Mouse (Mus musculus): Measurements from ENCODE around the gene Cdon. TPM values are rescaled to one million over a fixed set of nuclear protein-coding genes. Genes with fewer than 3 reads are reported as not detected.

Gene Cdon
- polyA plus RNA-seq, 1 experiment from 2014 or later = 9.3 TPM

GRCm38 (mm10) chr9:35544666-35545065, 123.7 kb downstream of the Cdon start:
- no peak overlapping the region for H3K9ac ChIP-seq (ENCODE audit: low read length)
- WGBS = 76% methylated on average over 2 of the region's 2 CpGs
- no peaks in the 10 kb centered on the region for H3K9me3 ChIP-seq (ENCODE audit: control insufficient read depth, low read length)
- no peaks in the 10 kb centered on the region for H3K36me3 ChIP-seq (ENCODE audit: control insufficient read depth, insufficient read depth, low read length)
- H3K4me1 ChIP-seq (replicated peaks; ENCODE audit: control insufficient read depth, insufficient read depth, low read length) = no peaks in the 10 kb centered on the region
- H3K4me3 ChIP-seq (ENCODE audit: low read depth, low read length) = no peak overlapping the region
- no peaks in the 10 kb centered on the region for H3K27me3 ChIP-seq (replicated peaks; ENCODE audit: control insufficient read depth, insufficient read depth, low read length)
- H3K4me2 ChIP-seq (ENCODE audit: low read length) = no peak overlapping the region
- DNase-seq (ENCODE audit: low spot score) = peak; percentile 35
- no peak for ATAC-seq (replicated peaks; ENCODE audit: low FRiP score, low TSS enrichment, low read depth)
- H3K27ac ChIP-seq (ENCODE audit: low read depth) = no peak overlapping the region

- no peak for ATAC-seq (replicated peaks; ENCODE audit: low FRiP score, low TSS enrichment, low read depth)
- Histone ChIP-seq H3K4me1 (replicated peaks; ENCODE audit: control insufficient read depth, insufficient read depth, low read length) (no peaks in the 10 kb centered on the region), H3K27me3 (replicated peaks; ENCODE audit: control insufficient read depth, insufficient read depth, low read length) (no peaks in the 10 kb centered on the region), H3K4me3 (ENCODE audit: low read depth, low read length) (no peak overlapping the region), H3K9ac (ENCODE audit: low read length) (no peak overlapping the region), H3K4me2 (ENCODE audit: low read length) (no peak overlapping the region), H3K36me3 (ENCODE audit: control insufficient read depth, insufficient read depth, low read length) (no peaks in the 10 kb centered on the region), H3K27ac (ENCODE audit: low read depth) (no peak overlapping the region), H3K9me3 (ENCODE audit: control insufficient read depth, low read length) (no peaks in the 10 kb centered on the region)
- peak; percentile 43 for DNase-seq (ENCODE audit: low spot score)
- WGBS = 69% methylated on average over 12 of the region's 12 CpGs
Measured at GRCm38 (mm10) chr9:35545704-35546103, 124.8 kb downstream of the Cdon start.

GRCm38 (mm10) chr9:35546745-35547144, 125.8 kb downstream of the Cdon start:
- H3K27me3 ChIP-seq (replicated peaks; ENCODE audit: control insufficient read depth, insufficient read depth, low read length) = no peaks in the 10 kb centered on the region
- no peaks in the 10 kb centered on the region for H3K36me3 ChIP-seq (ENCODE audit: control insufficient read depth, insufficient read depth, low read length)
- no peak overlapping the region for H3K4me3 ChIP-seq (ENCODE audit: low read depth, low read length)
- WGBS = 85% methylated on average over 9 of the region's 9 CpGs
- peak; percentile 18 for DNase-seq (ENCODE audit: low spot score)
- H3K9ac ChIP-seq (ENCODE audit: low read length) = no peak overlapping the region
- H3K4me2 ChIP-seq (ENCODE audit: low read length) = no peak overlapping the region
- ATAC-seq (replicated peaks; ENCODE audit: low FRiP score, low TSS enrichment, low read depth) = no peak
- no peaks in the 10 kb centered on the region for H3K4me1 ChIP-seq (replicated peaks; ENCODE audit: control insufficient read depth, insufficient read depth, low read length)
- H3K9me3 ChIP-seq (ENCODE audit: control insufficient read depth, low read length) = no peaks in the 10 kb centered on the region
- no peak overlapping the region for H3K27ac ChIP-seq (ENCODE audit: low read depth)

- ATAC-seq (replicated peaks; ENCODE audit: low FRiP score, low TSS enrichment, low read depth) = no peak
- no peak overlapping the region for H3K4me3 ChIP-seq (ENCODE audit: low read depth, low read length)
Measured at GRCm38 (mm10) chr9:35548455-35548854, 127.5 kb downstream of the Cdon start.

GRCm38 (mm10) chr9:35556494-35557102, 135.7 kb downstream of the Cdon start:
- ATAC-seq (replicated peaks; ENCODE audit: low FRiP score, low TSS enrichment, low read depth) (no peak), DNase-seq (ENCODE audit: low spot score) (peak; percentile 42)
- H3K4me2 ChIP-seq (ENCODE audit: low read length) = no peak overlapping the region
- H3K4me1 ChIP-seq (replicated peaks; ENCODE audit: control insufficient read depth, insufficient read depth, low read length) = peaks cover 11% of the 10 kb centered on the region; the same call in 1 of the 2 replicates
- no peaks in the 10 kb centered on the region for H3K9me3 ChIP-seq (ENCODE audit: control insufficient read depth, low read length)
- H3K27me3 ChIP-seq (replicated peaks; ENCODE audit: control insufficient read depth, insufficient read depth, low read length) = 0 out of 2 replicates have a peak, but pooled peaks cover 7% of the 10 kb centered on the region
- H3K4me3 ChIP-seq (ENCODE audit: low read depth, low read length) = no peak overlapping the region
- 64% methylated on average over 12 of the region's 12 CpGs for WGBS
- H3K36me3 ChIP-seq (ENCODE audit: control insufficient read depth, insufficient read depth, low read length) = peaks cover 8% of the 10 kb centered on the region
- H3K9ac ChIP-seq (ENCODE audit: low read length) = no peak overlapping the region
- H3K27ac ChIP-seq (ENCODE audit: low read depth) = no peak overlapping the region

More at GRCm38 (mm10) chr9:35548455-35548854, 127.5 kb downstream of the Cdon start:
- Histone ChIP-seq H3K27me3 (replicated peaks; ENCODE audit: control insufficient read depth, insufficient read depth, low read length) (no peaks in the 10 kb centered on the region), H3K27ac (ENCODE audit: low read depth) (no peak overlapping the region), H3K9me3 (ENCODE audit: control insufficient read depth, low read length) (no peaks in the 10 kb centered on the region), H3K9ac (ENCODE audit: low read length) (no peak overlapping the region), H3K36me3 (ENCODE audit: control insufficient read depth, insufficient read depth, low read length) (no peaks in the 10 kb centered on the region), H3K4me2 (ENCODE audit: low read length) (no peak overlapping the region), H3K4me1 (replicated peaks; ENCODE audit: control insufficient read depth, insufficient read depth, low read length) (no peaks in the 10 kb centered on the region)
- DNase-seq (ENCODE audit: low spot score) = peak; percentile 28
- 83% methylated on average over 9 of the region's 9 CpGs for WGBS

Other genes with a start within 250 kb of the Cdon start
- 85.7 and 94.1 TPM in 2 replicates for gene Dcps, start 245.1 kb upstream of the Cdon start, polyA plus RNA-seq (2014; fragmentation: Nextera tagmentation; extraction: Ambion mirVana)
- 132 TPM in 2 replicates for gene Srpr, start 221.0 kb upstream of the Cdon start, polyA plus RNA-seq (2014; fragmentation: Nextera tagmentation; extraction: Ambion mirVana)
- 13.8 and 14.1 TPM in 2 replicates for gene Tirap, start 220.8 kb upstream of the Cdon start, polyA plus RNA-seq (2014; fragmentation: Nextera tagmentation; extraction: Ambion mirVana)
- 39.9 and 40.9 TPM in 2 replicates for gene Foxred1, start 210.1 kb upstream of the Cdon start, polyA plus RNA-seq (2014; fragmentation: Nextera tagmentation; extraction: Ambion mirVana)
- 43.1 and 43.2 TPM in 2 replicates for gene Fam118b, start 153.3 kb upstream of the Cdon start, polyA plus RNA-seq (2014; fragmentation: Nextera tagmentation; extraction: Ambion mirVana)
- 29.1 and 37.1 TPM in 2 replicates for gene Rpusd4, start 153.3 kb upstream of the Cdon start, polyA plus RNA-seq (2014; fragmentation: Nextera tagmentation; extraction: Ambion mirVana)
- gene Gm1113, start 97.1 kb downstream of the Cdon start, polyA plus RNA-seq (2014; fragmentation: Nextera tagmentation; extraction: Ambion mirVana) = not detected in 2 replicates
- gene Ddx25, start 137.4 kb downstream of the Cdon start, polyA plus RNA-seq (2014; fragmentation: Nextera tagmentation; extraction: Ambion mirVana) = 2.1 and 3.1 TPM in 2 replicates
- 21.7 and 23.9 TPM in 2 replicates for gene Pus3, start 137.5 kb downstream of the Cdon start, polyA plus RNA-seq (2014; fragmentation: Nextera tagmentation; extraction: Ambion mirVana)
- gene Pate2, start 149.2 kb downstream of the Cdon start, polyA plus RNA-seq (2014; fragmentation: Nextera tagmentation; extraction: Ambion mirVana) = 0.31 and 0.43 TPM in 2 replicates
- gene Hyls1, start 149.3 kb downstream of the Cdon start, polyA plus RNA-seq (2014; fragmentation: Nextera tagmentation; extraction: Ambion mirVana) = 14.4 and 14.6 TPM in 2 replicates
- not detected in 2 replicates for gene Pate4, start 190.8 kb downstream of the Cdon start, polyA plus RNA-seq (2014; fragmentation: Nextera tagmentation; extraction: Ambion mirVana)
- gene Pate3, start 227.1 kb downstream of the Cdon start, polyA plus RNA-seq (2014; fragmentation: Nextera tagmentation; extraction: Ambion mirVana) = 0.14 TPM in 1 of 2 replicates, not detected in the other